Mouse (Mus musculus): ENCODE measurements around the gene Ssxb8.
A peak's percentile ranks its signal among the peaks of the same experiment; 100 is the strongest.
"Not testable (repeated sequence)": the region's sequence is repeated elsewhere in the genome, so short reads cannot be mapped to it uniquely, and the experiment has no call there.

The Ssxb8 gene

GRCm38 (mm10) chrX:8690744-8691143 lies at the start of gene Ssxb8:
Ssxb8 (minus strand) TSS chrX:8690844.
- not testable (repeated sequence) for DNase-seq

- DNase-seq, result peak; percentile 4
Observed at GRCm38 (mm10) chrX:8732907-8733306, 42.3 kb upstream of the Ssxb8 start.

GRCm38 (mm10) chrX:8663085-8663484 lies 27.6 kb downstream of the Ssxb8 start:
- DNase-seq, result no peak
